Mouse (Mus musculus) kidney, adult 2 months (tissue): Measurements from ENCODE around the gene Nedd4.

ENCODE experiments used
- CTCF ChIP-seq: fragments of 200-500 bp; conservative IDR thresholded peaks from 2 replicates; pipeline ENCODE4 v1.5.1; 2011; ENCODE audit warnings: low read depth, mild to moderate bottlenecking, control low read depth, low read length, moderate library complexity, mixed read lengths; ENCODE audit not compliant: insufficient read depth, insufficient read length
- POLR2A ChIP-seq: fragments of 200-500 bp; IDR thresholded peaks from one replicate; pipeline ENCODE4 v1.6.1; 2011; ENCODE audit warnings: low read depth, low read length, control low read depth

DNA sequence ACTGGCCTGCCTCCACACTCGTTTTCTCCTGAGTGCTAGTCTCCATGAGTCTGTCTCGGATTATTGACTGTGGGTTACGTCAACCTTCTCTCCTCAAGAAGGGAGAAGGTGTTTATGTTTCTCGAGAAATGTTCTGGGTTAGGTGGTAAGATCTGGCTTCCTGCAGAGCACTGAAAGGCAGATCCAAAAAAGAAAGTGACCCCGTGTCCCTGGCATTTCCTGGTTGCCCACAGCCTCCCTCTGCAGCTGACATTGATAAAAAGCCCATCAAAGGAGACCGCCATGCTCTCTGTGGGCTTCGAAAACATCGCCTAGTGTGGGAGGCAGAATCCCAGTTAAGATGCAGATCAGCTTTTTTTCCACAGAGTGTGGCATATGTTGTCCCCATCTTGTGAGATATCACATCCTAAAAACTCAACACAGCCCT is 96.6 kb downstream of the Nedd4 start:
- TF ChIP-seq CTCF (no peak), POLR2A (no peak)
